Mouse (Mus musculus): ENCODE data around the gene Cracr2b. TPM values are rescaled to one million over a fixed set of nuclear protein-coding genes. Genes with fewer than 3 reads are reported as not detected.
"Not testable (repeated sequence)": the region's sequence is repeated elsewhere in the genome, so short reads cannot be mapped to it uniquely, and the experiment has no call there.

The Cracr2b gene
- total RNA-seq, 1 experiment from 2014 or later, result 8.4 TPM

GRCm38 (mm10) chr7:141443081-141443821 is 17.6 kb upstream of the Cracr2b start:
- 0 out of 4 replicates have a peak, but pooled peaks have one; percentile 13 to 18 for ATAC-seq (replicated peaks in 1 of 2; ENCODE audit: insufficient read depth in 1 of 2, low FRiP score in 2 of 2, low TSS enrichment in 1 of 2, low read depth in 1 of 2, poor library complexity in 2 of 2, severe bottlenecking in 2 of 2)

- ATAC-seq (replicated peaks in 1 of 2; ENCODE audit: insufficient read depth in 1 of 2, low FRiP score in 2 of 2, low TSS enrichment in 1 of 2, low read depth in 1 of 2, poor library complexity in 2 of 2, severe bottlenecking in 2 of 2), result peak; percentile 25 to 33; a peak in 1 of 4 replicates
Measured at GRCm38 (mm10) chr7:141443828-141444237, 17.1 kb upstream of the Cracr2b start, which contains the start of gene Pidd1. Pidd1 (minus strand) TSS chr7:141444025.

- ATAC-seq (replicated peaks in 1 of 2; ENCODE audit: insufficient read depth in 1 of 2, low FRiP score in 2 of 2, low TSS enrichment in 1 of 2, low read depth in 1 of 2, poor library complexity in 2 of 2, severe bottlenecking in 2 of 2), result not testable (repeated sequence)
Measured at GRCm38 (mm10) chr7:141446374-141446773, 14.5 kb upstream of the Cracr2b start.

- peak; percentile 86 to 92 for ATAC-seq (replicated peaks in 1 of 2; ENCODE audit: insufficient read depth in 1 of 2, low FRiP score in 2 of 2, low TSS enrichment in 1 of 2, low read depth in 1 of 2, poor library complexity in 2 of 2, severe bottlenecking in 2 of 2)
Measured at GRCm38 (mm10) chr7:141447110-141447991, 13.5 kb upstream of the Cracr2b start, which contains the start of gene Rplp2. Rplp2 (plus strand) TSS chr7:141447370.

- ATAC-seq (replicated peaks in 1 of 2; ENCODE audit: insufficient read depth in 1 of 2, low FRiP score in 2 of 2, low TSS enrichment in 1 of 2, low read depth in 1 of 2, poor library complexity in 2 of 2, severe bottlenecking in 2 of 2), result no peak
Measured at GRCm38 (mm10) chr7:141451928-141452327, 9.0 kb upstream of the Cracr2b start.

GRCm38 (mm10) chr7:141453636-141454035 is 7.3 kb upstream of the Cracr2b start:
- no peak for ATAC-seq (replicated peaks in 1 of 2; ENCODE audit: insufficient read depth in 1 of 2, low FRiP score in 2 of 2, low TSS enrichment in 1 of 2, low read depth in 1 of 2, poor library complexity in 2 of 2, severe bottlenecking in 2 of 2)

- ATAC-seq (replicated peaks in 1 of 2; ENCODE audit: insufficient read depth in 1 of 2, low FRiP score in 2 of 2, low TSS enrichment in 1 of 2, low read depth in 1 of 2, poor library complexity in 2 of 2, severe bottlenecking in 2 of 2), result peak; percentile 82 to 89
Measured at GRCm38 (mm10) chr7:141454967-141455551, 5.8 kb upstream of the Cracr2b start, which contains the start of gene Pnpla2. Pnpla2 (plus strand) TSS chr7:141455198.

GRCm38 (mm10) chr7:141455610-141456314 is 5.1 kb upstream of the Cracr2b start:
- ATAC-seq (replicated peaks in 1 of 2; ENCODE audit: insufficient read depth in 1 of 2, low FRiP score in 2 of 2, low TSS enrichment in 1 of 2, low read depth in 1 of 2, poor library complexity in 2 of 2, severe bottlenecking in 2 of 2), result peak; percentile 29 to 51

GRCm38 (mm10) chr7:141456739-141457138 is 4.2 kb upstream of the Cracr2b start:
- ATAC-seq (replicated peaks in 1 of 2; ENCODE audit: insufficient read depth in 1 of 2, low FRiP score in 2 of 2, low TSS enrichment in 1 of 2, low read depth in 1 of 2, poor library complexity in 2 of 2, severe bottlenecking in 2 of 2), result no peak

- ATAC-seq (replicated peaks in 1 of 2; ENCODE audit: insufficient read depth in 1 of 2, low FRiP score in 2 of 2, low TSS enrichment in 1 of 2, low read depth in 1 of 2, poor library complexity in 2 of 2, severe bottlenecking in 2 of 2), result no peak
Measured at GRCm38 (mm10) chr7:141457236-141457635, 3.7 kb upstream of the Cracr2b start.

GRCm38 (mm10) chr7:141457986-141458660 is 2.8 kb upstream of the Cracr2b start:
- no peak for ATAC-seq (replicated peaks in 1 of 2; ENCODE audit: insufficient read depth in 1 of 2, low FRiP score in 2 of 2, low TSS enrichment in 1 of 2, low read depth in 1 of 2, poor library complexity in 2 of 2, severe bottlenecking in 2 of 2)

- ATAC-seq (replicated peaks in 1 of 2; ENCODE audit: insufficient read depth in 1 of 2, low FRiP score in 2 of 2, low TSS enrichment in 1 of 2, low read depth in 1 of 2, poor library complexity in 2 of 2, severe bottlenecking in 2 of 2), result no peak
Measured at GRCm38 (mm10) chr7:141458661-141459060, 2.2 kb upstream of the Cracr2b start.

- ATAC-seq (replicated peaks in 1 of 2; ENCODE audit: insufficient read depth in 1 of 2, low FRiP score in 2 of 2, low TSS enrichment in 1 of 2, low read depth in 1 of 2, poor library complexity in 2 of 2, severe bottlenecking in 2 of 2), result no peak
Measured at GRCm38 (mm10) chr7:141459301-141459711, 1.6 kb upstream of the Cracr2b start.

GRCm38 (mm10) chr7:141460001-141460390 is 898 bp upstream of the Cracr2b start:
- no peak for ATAC-seq (replicated peaks in 1 of 2; ENCODE audit: insufficient read depth in 1 of 2, low FRiP score in 2 of 2, low TSS enrichment in 1 of 2, low read depth in 1 of 2, poor library complexity in 2 of 2, severe bottlenecking in 2 of 2)

GRCm38 (mm10) chr7:141461521-141462332 is 833 bp downstream of the Cracr2b start:
- ATAC-seq (replicated peaks in 1 of 2; ENCODE audit: insufficient read depth in 1 of 2, low FRiP score in 2 of 2, low TSS enrichment in 1 of 2, low read depth in 1 of 2, poor library complexity in 2 of 2, severe bottlenecking in 2 of 2), result no peak

GRCm38 (mm10) chr7:141462333-141462821 is 1.5 kb downstream of the Cracr2b start:
- no peak for ATAC-seq (replicated peaks in 1 of 2; ENCODE audit: insufficient read depth in 1 of 2, low FRiP score in 2 of 2, low TSS enrichment in 1 of 2, low read depth in 1 of 2, poor library complexity in 2 of 2, severe bottlenecking in 2 of 2)
